Mouse (Mus musculus) intestine, embryonic 14.5 days (tissue): ENCODE results near the gene Dcaf1. TPM values are rescaled to one million over a fixed set of nuclear protein-coding genes. Genes with fewer than 3 reads are reported as not detected.
A peak's percentile ranks its signal among the peaks of the same experiment; 100 is the strongest.

Source experiments
- ATAC-seq: fragments of 200-750 bp; cut with Nextera tagmentation; replicated peaks from 2 replicates; pipeline ENCODE4 v1.8.0; 2017; ENCODE audit warnings: low read depth, moderate number of reproducible peaks, moderate TSS enrichment, moderate library complexity; ENCODE audit not compliant: low FRiP score, low TSS enrichment
- DNase-seq: peaks from one replicate; pipeline ENCODE4 v3.0.0-alpha.2; 2018; ENCODE audit warnings: low spot score
- H3K27ac ChIP-seq: fragments of 300-500 bp; sonication (generic); 2 replicates; pipeline ENCODE4 v1.5.1; 2014; ENCODE audit warnings: low read depth, mild to moderate bottlenecking, control low read depth
- H3K27me3 ChIP-seq: fragments of 300-500 bp; sonication (generic); replicated peaks from 2 replicates; pipeline ENCODE4 v1.6.1; 2014; ENCODE audit warnings: low read length, control low read depth; ENCODE audit not compliant: control insufficient read depth, insufficient read depth
- H3K36me3 ChIP-seq: fragments of 300-500 bp; sonication (generic); 2 replicates; pipeline ENCODE4 v1.6.1; 2014; ENCODE audit warnings: low read length, control low read depth; ENCODE audit not compliant: control insufficient read depth, insufficient read depth
- H3K4me1 ChIP-seq: fragments of 300-500 bp; sonication (generic); replicated peaks from 2 replicates; pipeline ENCODE4 v1.6.1; 2014; ENCODE audit warnings: low read length, control low read depth, mixed read lengths; ENCODE audit not compliant: control insufficient read depth, insufficient read depth
- H3K4me2 ChIP-seq: fragments of 300-500 bp; sonication (generic); 2 replicates; pipeline ENCODE4 v1.6.1; 2014; ENCODE audit warnings: low read length
- H3K4me3 ChIP-seq: fragments of 300-500 bp; sonication (generic); 2 replicates; pipeline ENCODE4 v1.5.1; 2014; ENCODE audit warnings: low read depth, low read length, control low read depth, mixed read lengths
- H3K9ac ChIP-seq: fragments of 300-500 bp; sonication (generic); 2 replicates; pipeline ENCODE4 v1.6.1; 2014; ENCODE audit warnings: mild to moderate bottlenecking, low read length
- H3K9me3 ChIP-seq: fragments of 300-500 bp; sonication (generic); 2 replicates; pipeline ENCODE4 v1.6.1; 2016; ENCODE audit warnings: low read length, control low read depth; ENCODE audit not compliant: control insufficient read depth
- WGBS: fragments of 180-500 bp; shearing (Covaris S2); extraction: QIAGEN DNeasy Blood & Tissue Kit; methylation state at CpG from one replicate; pipeline ENCODE4 v1.1.7; 2014; 5-methylcytosine and 5-hydroxymethylcytosine counted together
- polyA plus RNA-seq: library from polyadenylated mRNA; unstranded; fragments of >200 nt; fragmentation: Nextera tagmentation; extraction: Ambion mirVana; gene quantifications from 2 replicates; pipeline ENCODE4 v1.2.1, GENCODE M21; 2014

The Dcaf1 gene
- polyA plus RNA-seq, 1 experiment from 2014 or later: 24.1 TPM

DNA sequence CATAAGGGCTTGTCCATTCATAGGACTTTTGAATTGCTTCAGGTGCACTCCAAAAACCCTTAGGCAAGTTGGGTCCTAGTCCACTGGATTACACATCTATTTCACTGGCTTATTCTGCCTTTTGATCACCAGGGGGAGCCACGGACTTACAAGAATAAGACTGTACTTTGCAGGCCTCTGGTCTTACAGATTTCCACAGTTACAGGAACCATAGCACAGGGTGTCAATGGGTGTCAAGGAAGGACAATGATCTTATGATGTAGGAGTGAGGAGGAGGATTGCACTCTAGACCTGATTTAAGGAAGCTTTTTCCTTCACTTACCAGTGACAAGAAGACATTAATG lies 82.1 kb downstream of the Dcaf1 start:
- no peaks in the 10 kb centered on the region for H3K9me3 ChIP-seq
- H3K4me3 ChIP-seq: no peak overlapping the region
- no peak overlapping the region for H3K27ac ChIP-seq
- no peaks in the 10 kb centered on the region for H3K36me3 ChIP-seq
- no peaks in the 10 kb centered on the region for H3K4me1 ChIP-seq
- no peaks in the 10 kb centered on the region for H3K27me3 ChIP-seq
- no peak overlapping the region for H3K4me2 ChIP-seq
- H3K9ac ChIP-seq: no peak overlapping the region
- WGBS: 10% methylated on average over 1 of the region's 1 CpGs
- DNase-seq (no peak), ATAC-seq (no peak)

DNA sequence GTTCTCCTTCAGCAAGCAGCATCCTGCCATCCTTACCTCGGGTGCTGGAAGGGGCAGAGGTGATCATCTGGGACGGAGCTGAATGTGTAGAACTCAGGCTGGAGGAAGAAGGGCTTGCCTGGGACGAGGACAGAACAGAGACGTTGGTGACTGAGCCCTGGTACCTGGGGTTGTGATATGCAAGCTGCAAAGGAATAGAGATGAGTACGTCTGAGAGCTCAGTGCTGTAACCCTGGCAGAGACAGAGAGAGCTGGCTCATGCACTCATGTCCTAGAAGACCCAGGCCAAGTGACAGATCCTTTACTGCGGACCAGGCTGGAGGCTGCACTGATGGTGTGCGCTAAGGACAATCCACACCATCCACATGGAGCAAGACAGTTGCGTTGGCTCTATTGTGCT lies 84.9 kb downstream of the Dcaf1 start:
- Histone ChIP-seq H3K27ac (no peak overlapping the region), H3K4me2 (no peak overlapping the region), H3K4me3 (no peak overlapping the region), H3K4me1 (no peaks in the 10 kb centered on the region), H3K27me3 (no peaks in the 10 kb centered on the region), H3K9ac (no peak overlapping the region), H3K36me3 (no peaks in the 10 kb centered on the region), H3K9me3 (no peaks in the 10 kb centered on the region)
- ATAC-seq (no peak), DNase-seq (no peak)
- 84% methylated on average over 8 of the region's 8 CpGs for WGBS

DNA sequence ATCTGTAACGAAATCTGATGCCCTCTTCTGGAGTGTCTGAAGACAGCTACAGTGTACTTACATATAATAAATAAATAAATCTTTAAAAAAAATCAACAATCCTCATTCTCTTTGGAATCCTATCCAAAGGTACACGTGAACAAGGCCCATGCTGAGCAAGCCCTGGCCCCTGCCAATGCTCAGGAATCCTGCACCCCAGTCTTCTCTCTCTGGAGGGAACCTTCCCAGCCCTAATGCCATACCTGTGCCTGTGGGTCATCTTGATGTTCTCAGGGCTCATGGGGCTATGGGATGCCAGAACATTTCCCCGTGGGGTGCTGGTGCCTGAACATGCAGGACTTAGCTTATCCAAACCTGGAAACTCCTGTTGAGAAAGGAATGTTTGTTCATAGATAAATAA lies 86.5 kb downstream of the Dcaf1 start:
- Histone ChIP-seq H3K4me1 (no peaks in the 10 kb centered on the region), H3K9ac (no peak overlapping the region), H3K4me3 (no peak overlapping the region), H3K9me3 (no peaks in the 10 kb centered on the region), H3K27me3 (no peaks in the 10 kb centered on the region), H3K27ac (no peak overlapping the region), H3K36me3 (no peaks in the 10 kb centered on the region), H3K4me2 (no peak overlapping the region)
- ATAC-seq: no peak
- DNase-seq: no peak
- 66% methylated on average over 3 of the region's 3 CpGs for WGBS

DNA sequence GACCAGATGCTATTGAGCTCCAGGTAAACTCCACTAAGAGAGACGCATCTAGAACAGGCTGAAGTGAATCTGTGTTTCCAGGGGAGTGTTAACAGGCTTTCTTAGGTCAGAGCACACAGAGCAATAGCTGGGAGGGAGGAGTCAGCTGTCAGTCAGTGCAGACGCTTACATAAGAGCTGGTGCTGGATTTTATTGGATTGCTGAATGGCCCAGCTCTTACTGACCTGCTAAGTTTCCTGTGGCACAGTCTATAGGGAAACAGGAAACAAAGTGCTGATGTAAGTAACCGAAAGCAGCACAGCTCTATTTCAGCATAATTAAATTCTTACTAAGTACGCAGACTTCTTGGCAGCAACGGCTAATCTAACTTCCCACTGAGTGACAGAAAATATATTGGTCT lies 87.0 kb downstream of the Dcaf1 start:
- DNase-seq (no peak), ATAC-seq (peak; percentile 62; the same call in 1 of the 2 replicates)
- Histone ChIP-seq H3K27ac (no peak overlapping the region), H3K4me3 (no peak overlapping the region), H3K4me2 (no peak overlapping the region), H3K9me3 (no peaks in the 10 kb centered on the region), H3K9ac (no peak overlapping the region), H3K27me3 (no peaks in the 10 kb centered on the region), H3K36me3 (no peaks in the 10 kb centered on the region), H3K4me1 (no peaks in the 10 kb centered on the region)
- 37% methylated on average over 5 of the region's 5 CpGs for WGBS

DNA sequence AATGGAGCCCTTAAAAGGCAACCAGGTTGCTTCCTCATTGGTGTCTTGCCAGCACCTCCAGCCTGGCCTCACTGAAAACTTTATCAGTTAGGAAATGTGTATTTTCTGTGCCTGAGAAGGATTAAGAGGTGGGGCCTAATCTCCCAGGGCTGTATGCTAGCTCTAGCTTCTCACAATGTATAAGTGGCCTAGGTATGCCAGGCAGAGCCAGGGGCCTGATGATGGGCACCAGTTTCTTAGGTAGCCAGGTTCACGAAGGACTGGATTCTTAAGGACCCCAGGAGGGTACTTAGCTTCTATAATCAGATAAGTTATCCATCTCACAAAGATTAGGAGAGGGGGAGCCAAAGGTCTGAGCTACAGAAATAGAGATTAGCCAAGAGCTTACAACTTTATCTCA lies 90.0 kb downstream of the Dcaf1 start:
- no peaks in the 10 kb centered on the region for H3K36me3 ChIP-seq
- ATAC-seq: no peak
- no peak overlapping the region for H3K27ac ChIP-seq
- H3K4me3 ChIP-seq: no peak overlapping the region
- no peak for DNase-seq
- 64% methylated on average over 1 of the region's 1 CpGs for WGBS
- no peak overlapping the region for H3K9ac ChIP-seq
- no peaks in the 10 kb centered on the region for H3K4me1 ChIP-seq
- no peaks in the 10 kb centered on the region for H3K9me3 ChIP-seq
- no peak overlapping the region for H3K4me2 ChIP-seq
- H3K27me3 ChIP-seq: no peaks in the 10 kb centered on the region

DNA sequence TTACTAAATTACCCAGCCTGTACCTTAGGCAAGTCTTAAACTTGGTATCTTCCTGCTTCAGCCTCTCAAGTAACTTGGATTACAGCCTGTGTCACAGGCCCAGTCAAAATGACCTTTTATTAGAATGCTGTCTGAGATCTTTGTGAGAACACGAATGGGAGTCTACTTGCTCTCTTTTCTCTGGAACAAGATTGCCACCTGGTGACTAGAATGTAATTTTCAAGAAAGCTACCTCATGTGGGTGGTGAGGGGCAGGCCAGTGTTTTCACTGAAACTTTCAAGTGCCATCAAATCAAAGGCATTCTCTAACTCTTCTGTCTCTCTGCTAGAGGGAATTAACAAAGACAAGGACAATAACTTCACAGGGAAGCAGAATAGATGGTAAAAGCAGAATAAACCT lies 92.1 kb downstream of the Dcaf1 start:
- no peaks in the 10 kb centered on the region for H3K36me3 ChIP-seq
- no peaks in the 10 kb centered on the region for H3K27me3 ChIP-seq
- WGBS: 8% methylated on average over 1 of the region's 1 CpGs
- DNase-seq (no peak), ATAC-seq (no peak)
- H3K4me2 ChIP-seq: no peak overlapping the region
- H3K9ac ChIP-seq: no peak overlapping the region
- no peaks in the 10 kb centered on the region for H3K9me3 ChIP-seq
- H3K4me1 ChIP-seq: no peaks in the 10 kb centered on the region
- H3K27ac ChIP-seq: no peak overlapping the region
- H3K4me3 ChIP-seq: no peak overlapping the region

DNA sequence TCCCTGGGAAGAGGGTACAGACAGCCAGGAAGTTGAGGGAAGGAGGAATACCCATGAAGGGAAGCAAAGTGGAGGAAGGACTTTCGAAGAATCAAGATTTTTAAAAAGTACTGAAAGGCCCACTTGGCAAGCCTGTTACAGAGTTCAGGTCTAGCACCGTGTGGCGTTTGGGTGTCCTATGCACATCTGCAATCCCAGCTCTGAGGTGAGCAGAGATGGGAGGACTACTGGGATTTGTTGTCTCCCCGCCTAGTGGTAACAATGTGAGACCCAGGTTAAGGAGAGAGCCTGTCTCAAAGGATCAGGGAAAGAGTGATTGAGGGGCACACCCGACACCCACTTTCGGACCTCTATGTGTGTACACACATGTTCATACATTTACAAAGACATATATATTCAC lies 93.2 kb downstream of the Dcaf1 start:
- no peak for ATAC-seq
- no peak overlapping the region for H3K9ac ChIP-seq
- no peak overlapping the region for H3K4me2 ChIP-seq
- H3K4me1 ChIP-seq: no peaks in the 10 kb centered on the region
- no peak overlapping the region for H3K27ac ChIP-seq
- no peaks in the 10 kb centered on the region for H3K9me3 ChIP-seq
- no peaks in the 10 kb centered on the region for H3K36me3 ChIP-seq
- no peak for DNase-seq
- H3K27me3 ChIP-seq: no peaks in the 10 kb centered on the region
- no peak overlapping the region for H3K4me3 ChIP-seq
- WGBS: 82% methylated on average over 6 of the region's 6 CpGs

Other genes with a start within 250 kb of the Dcaf1 start
- gene Iqcf6, start 195.3 kb upstream of the Dcaf1 start, polyA plus RNA-seq: not detected in 2 replicates
- not detected in 2 replicates for gene Grm2, start 165.8 kb upstream of the Dcaf1 start, polyA plus RNA-seq
- gene Tex264, start 135.9 kb upstream of the Dcaf1 start, polyA plus RNA-seq: 47.8 and 49.8 TPM in 2 replicates
- 4.7 and 5.5 TPM in 2 replicates for gene Rad54l2, start 32.7 kb upstream of the Dcaf1 start, polyA plus RNA-seq
- 14.8 and 16.1 TPM in 2 replicates for gene Rbm15b, start 65.6 kb downstream of the Dcaf1 start, polyA plus RNA-seq
- gene Manf, start 70.1 kb downstream of the Dcaf1 start, polyA plus RNA-seq: 214 and 260 TPM in 2 replicates